Mouse (Mus musculus) MEL (cell line): ENCODE measurements around the gene Pxn. TPM values are rescaled to one million over a fixed set of nuclear protein-coding genes. Genes with fewer than 3 reads are reported as not detected.

Experiments
- DNase-seq: peaks from one replicate; pipeline ENCODE4 v3.0.0; 2011; ENCODE audit warnings: low read depth, low spot score
- H3K27ac ChIP-seq: 2 replicates; pipeline ENCODE4 v1.5.1; 2012; ENCODE audit warnings: low read depth, mild to moderate bottlenecking, control low read depth, low read length, moderate library complexity; ENCODE audit not compliant: control insufficient read depth
- H3K27me3 ChIP-seq, 2 experiments: fragments of 150-350 bp in 1 of 2; sonication (generic) in 1 of 2; 2 replicates each; pipeline ENCODE4 v1.6.1; 2012; ENCODE audit warnings: low read length in 2 of 2, mild to moderate bottlenecking in 2 of 2, improper control_type of control experiment in 1 of 2, moderate library complexity in 1 of 2; ENCODE audit not compliant: insufficient read depth in 2 of 2, control insufficient read depth in 1 of 2
- H3K36me3 ChIP-seq, 2 experiments: 2 replicates each; pipeline ENCODE4 v1.6.1; 2012 to 2014; ENCODE audit warnings: low read length in 2 of 2, improper control_type of control experiment in 1 of 2, inconsistent platforms in 1 of 2, mild to moderate bottlenecking in 1 of 2; ENCODE audit not compliant: insufficient read depth in 2 of 2, control insufficient read depth in 1 of 2
- H3K4me1 ChIP-seq, 2 experiments: fragments of 150-350 bp in 1 of 2; sonication (generic) in 1 of 2; 2 replicates each; pipeline ENCODE4 v1.6.1; 2012; ENCODE audit warnings: low read length in 2 of 2, improper control_type of control experiment in 1 of 2, mild to moderate bottlenecking in 1 of 2; ENCODE audit not compliant: insufficient read depth in 2 of 2, control insufficient read depth in 1 of 2
- H3K4me3 ChIP-seq, 2 experiments: fragments of 150-350 bp in 1 of 2; sonication (generic) in 1 of 2; 2 replicates each; pipeline ENCODE4 v1.5.1; 2012; ENCODE audit warnings: low read depth in 2 of 2, low read length in 2 of 2, mild to moderate bottlenecking in 2 of 2, moderate library complexity in 2 of 2, control low read depth in 1 of 2, improper control_type of control experiment in 1 of 2; ENCODE audit not compliant: control insufficient read depth in 1 of 2, insufficient read depth in 1 of 2
- H3K79me2 ChIP-seq: 2 replicates; pipeline ENCODE4 v1.6.1; 2012; ENCODE audit warnings: mild to moderate bottlenecking, low read length, moderate library complexity; ENCODE audit not compliant: control insufficient read depth, poor library complexity, insufficient read depth
- H3K9ac ChIP-seq: 2 replicates; pipeline ENCODE4 v1.6.1; 2012; ENCODE audit warnings: low read depth, mild to moderate bottlenecking, control low read depth, low read length, moderate library complexity; ENCODE audit not compliant: control insufficient read depth, poor library complexity, severe bottlenecking
- H3K9me3 ChIP-seq: fragments of 150-350 bp; sonication (generic); replicated peaks from 2 replicates; pipeline ENCODE4 v1.6.1; 2012; ENCODE audit warnings: mild to moderate bottlenecking, low read length, improper control_type of control experiment, moderate library complexity; ENCODE audit not compliant: insufficient read depth
- CHD1 ChIP-seq: IDR thresholded peaks from 2 replicates; pipeline ENCODE4 v1.6.1; 2012; ENCODE audit warnings: low read depth, mild to moderate bottlenecking, inconsistent platforms, low read length, improper control_type of control experiment
- CHD2 ChIP-seq: IDR thresholded peaks from 2 replicates; pipeline ENCODE4 v1.6.1; 2011; ENCODE audit warnings: low read length, improper control_type of control experiment
- JUND ChIP-seq: IDR thresholded peaks from 2 replicates; pipeline ENCODE4 v1.6.1; 2011; ENCODE audit warnings: low read depth, mild to moderate bottlenecking, improper control_type of control experiment, low read length
- MAFK ChIP-seq: IDR thresholded peaks from 2 replicates; pipeline ENCODE4 v1.6.1; 2011; ENCODE audit warnings: low read depth, mild to moderate bottlenecking, low read length, improper control_type of control experiment, borderline replicate concordance
- MAX ChIP-seq: IDR thresholded peaks from 2 replicates; pipeline ENCODE4 v1.6.1; 2011; ENCODE audit warnings: low read length, improper control_type of control experiment
- MAZ ChIP-seq: IDR thresholded peaks from 2 replicates; pipeline ENCODE4 v1.6.1; 2012; ENCODE audit warnings: low read depth, mild to moderate bottlenecking, inconsistent platforms, low read length, improper control_type of control experiment
- MEF2A ChIP-seq: IDR thresholded peaks from 2 replicates; pipeline ENCODE4 v1.6.1; 2014; ENCODE audit warnings: low read depth, mild to moderate bottlenecking, inconsistent platforms, low read length, improper control_type of control experiment; ENCODE audit not compliant: poor library complexity, insufficient replicate concordance, severe bottlenecking; ENCODE audit errors: extremely low read depth
- MXI1 ChIP-seq: IDR thresholded peaks from 2 replicates; pipeline ENCODE4 v1.6.1; 2011; ENCODE audit warnings: mild to moderate bottlenecking, low read depth, low read length, improper control_type of control experiment
- NELFE ChIP-seq: IDR thresholded peaks from 2 replicates; pipeline ENCODE4 v1.6.1; 2011; ENCODE audit warnings: low read depth, low read length, improper control_type of control experiment
- POLR2AphosphoS5 ChIP-seq: IDR thresholded peaks from 2 replicates; pipeline ENCODE4 v1.6.1; 2012; ENCODE audit warnings: low read depth, borderline replicate concordance, mild to moderate bottlenecking, inconsistent platforms, low read length, moderate library complexity, mixed read lengths
- RCOR1 ChIP-seq: IDR thresholded peaks from 2 replicates; pipeline ENCODE4 v1.6.1; 2012; ENCODE audit warnings: low read depth, mild to moderate bottlenecking, inconsistent platforms, low read length, improper control_type of control experiment
- TCF12 ChIP-seq: IDR thresholded peaks from 2 replicates; pipeline ENCODE4 v1.6.1; 2014; ENCODE audit warnings: low read depth, mild to moderate bottlenecking, inconsistent platforms, low read length, improper control_type of control experiment, moderate library complexity
- UBTF ChIP-seq: IDR thresholded peaks from 2 replicates; pipeline ENCODE4 v1.6.1; 2012; ENCODE audit warnings: low read depth, mild to moderate bottlenecking, inconsistent platforms, low read length, improper control_type of control experiment, moderate library complexity, borderline replicate concordance; ENCODE audit not compliant: insufficient read depth
- polyA plus RNA-seq, 2 experiments: library from polyadenylated mRNA; stranded (reverse) in 1 of 2; unstranded in 1 of 2; fragments of >175 nt in 1 of 2; fragments of >200 nt in 1 of 2; gene quantifications; 2 replicates each; pipeline versions ENCODE4 v1.2.1 to v1.2.4; 2012; ENCODE audit warnings: low replicate concordance in 2 of 2, low read depth in 1 of 2; ENCODE audit not compliant: insufficient read length in 2 of 2, insufficient read depth in 1 of 2, missing spikeins in 1 of 2
- total RNA-seq: library from RNA; depleted of rRNA; stranded (reverse); fragments of 300-350 nt; gene quantifications from 2 replicates; pipeline ENCODE4 v1.2.3, GENCODE M21; 2012; rRNA removed

Gene Pxn
- total and polyA plus RNA-seq, 3 experiments = 15.2 to 167 (median 29.2) TPM

DNA sequence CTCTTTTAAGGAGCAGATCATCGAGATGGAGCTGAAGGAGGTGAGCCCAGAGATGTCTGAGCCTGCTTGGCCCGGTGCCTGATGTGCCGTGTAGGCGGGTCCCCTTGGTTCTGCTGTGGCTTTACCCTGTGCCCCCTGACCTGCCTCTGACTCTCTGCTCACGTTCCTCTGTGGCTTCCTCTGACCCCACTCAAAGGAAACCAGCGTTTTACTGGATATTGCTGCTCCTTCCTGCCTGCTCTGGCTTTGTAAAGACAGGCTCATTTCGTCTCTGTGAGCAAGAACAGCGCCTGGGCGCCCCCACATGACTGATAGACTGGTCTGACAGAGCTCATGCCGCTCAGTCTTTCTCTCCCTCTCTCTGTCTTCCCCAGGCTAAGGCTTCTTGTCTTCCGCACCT, 84.6 kb downstream of the Pxn start:
- TF ChIP-seq TCF12 (no peak), MXI1 (no peak), MAZ (no peak)
- Histone ChIP-seq H3K36me3 (peaks cover 0 to 14% of the 10 kb centered on the region in 2 experiments; a peak in 2 of 4 replicates), H3K79me2 (no peaks in the 10 kb centered on the region), H3K4me3 (no peak overlapping the region), H3K27me3 (no peaks in the 10 kb centered on the region), H3K4me1 (no peaks in the 10 kb centered on the region), H3K9ac (no peak overlapping the region), H3K9me3 (no peaks in the 10 kb centered on the region), H3K27ac (no peak overlapping the region)
- DNase-seq = no peak

DNA sequence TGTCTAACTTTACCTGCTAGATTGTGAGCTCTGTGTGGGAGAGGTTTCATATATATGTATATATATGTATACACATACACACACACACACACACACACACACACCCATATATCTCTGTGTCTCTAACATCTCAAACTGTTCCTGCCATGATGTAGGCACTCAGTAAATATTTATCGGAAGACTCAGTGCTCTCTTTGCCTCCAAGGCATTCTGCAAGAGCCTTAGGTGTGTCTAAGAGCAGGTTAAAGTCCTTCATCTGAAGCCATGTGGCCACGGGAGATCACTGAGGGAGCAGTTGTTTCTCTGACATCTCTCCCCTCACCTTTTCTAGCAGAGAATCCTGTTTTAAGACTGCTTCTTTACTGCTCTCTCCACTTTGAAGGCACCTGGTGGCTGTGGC, 85.0 kb downstream of the Pxn start:
- Histone ChIP-seq H3K4me1 (no peaks in the 10 kb centered on the region), H3K36me3 (peaks cover 0 to 13% of the 10 kb centered on the region in 2 experiments; a peak in 2 of 4 replicates)

DNA sequence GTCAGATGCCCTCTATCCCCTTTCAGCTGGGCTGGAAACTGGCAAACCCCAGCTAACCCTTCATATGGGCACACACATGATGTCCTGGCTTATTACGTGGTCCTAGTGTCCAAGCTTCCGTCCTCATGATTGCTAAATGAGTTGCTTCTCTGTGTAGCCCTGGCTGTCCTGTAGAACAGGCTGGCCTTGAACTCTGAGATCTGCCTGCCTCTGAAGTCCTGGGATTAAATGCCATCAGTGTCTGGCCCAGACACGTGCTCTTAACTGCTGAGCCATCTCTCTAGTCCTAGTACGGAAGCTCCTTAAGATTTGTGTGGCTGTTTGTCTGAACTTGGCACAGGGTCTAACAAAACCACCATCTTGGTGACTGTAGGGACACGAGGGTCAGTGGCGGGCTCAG, 97.1 kb downstream of the Pxn start:
- H3K27ac ChIP-seq = no peak overlapping the region
- no peaks in the 10 kb centered on the region for H3K4me1 ChIP-seq
- DNase-seq = no peak
- H3K36me3 ChIP-seq = peaks cover 0 to 23% of the 10 kb centered on the region in 2 experiments; a peak in 2 of 4 replicates
- no peak overlapping the region for H3K9ac ChIP-seq
- no peaks in the 10 kb centered on the region for H3K27me3 ChIP-seq
- TF ChIP-seq POLR2AphosphoS5 (no peak), MAFK (no peak), JUND (no peak), RCOR1 (no peak), MEF2A (no peak), NELFE (no peak), MAX (no peak)
- no peaks in the 10 kb centered on the region for H3K79me2 ChIP-seq
- H3K9me3 ChIP-seq = no peaks in the 10 kb centered on the region
- no peak overlapping the region for H3K4me3 ChIP-seq

More for the DNA sequence above, 85.0 kb downstream of the Pxn start:
- no peaks in the 10 kb centered on the region for H3K27me3 ChIP-seq
- no peak for DNase-seq
- H3K79me2 ChIP-seq = no peaks in the 10 kb centered on the region
- H3K4me3 ChIP-seq = no peak overlapping the region
- no peaks in the 10 kb centered on the region for H3K9me3 ChIP-seq
- no peak overlapping the region for H3K9ac ChIP-seq
- TF ChIP-seq UBTF = no peak
- TF ChIP-seq CHD2 = no peak
- no peak for TF ChIP-seq CHD1
- H3K27ac ChIP-seq = no peak overlapping the region

Other genes starting within 250 kb of the Pxn start
- gene Rnf10, start 233.8 kb upstream of the Pxn start, total RNA-seq = 44.4 and 57.3 TPM in 2 replicates
- 100 to 1,000 TPM; 165 to 254 TPM for gene Rnf10, start 233.8 kb upstream of the Pxn start, polyA plus RNA-seq
- 39.7 and 43.3 TPM in 2 replicates for gene Coq5, start 227.0 kb upstream of the Pxn start, total RNA-seq
- gene Coq5, start 227.0 kb upstream of the Pxn start, polyA plus RNA-seq = 10 to 100 TPM in 1 of 2 experiments, not detected in 1; 40.5 TPM
- 714 and 736 TPM in 2 replicates for gene Dynll1, start 205.7 kb upstream of the Pxn start, total RNA-seq
- 100 to 1,000 TPM; 561 to 740 TPM for gene Dynll1, start 205.7 kb upstream of the Pxn start, polyA plus RNA-seq
- 80.0 and 98.0 TPM in 2 replicates for gene Srsf9, start 179.5 kb upstream of the Pxn start, total RNA-seq
- 100 to 1,000 TPM in 1 of 2 experiments, not detected in 1; 170 TPM for gene Srsf9, start 179.5 kb upstream of the Pxn start, polyA plus RNA-seq
- 6.3 and 6.5 TPM in 2 replicates for gene Gatc, start 165.5 kb upstream of the Pxn start, total RNA-seq
- 10 to 100 TPM in 1 of 2 experiments, not detected in 1; 32.2 TPM for gene Gatc, start 165.5 kb upstream of the Pxn start, polyA plus RNA-seq
- gene Triap1, start 165.5 kb upstream of the Pxn start, total RNA-seq = 50.8 and 63.2 TPM in 2 replicates
- gene Triap1, start 165.5 kb upstream of the Pxn start, polyA plus RNA-seq = 10 to 100 TPM in 1 of 2 experiments, not detected in 1; 59.2 TPM
- gene Cox6a1, start 157.7 kb upstream of the Pxn start, total RNA-seq = 725 and 749 TPM in 2 replicates
- 1,000 to 10,000 TPM in 1 of 2 experiments, 100 to 1,000 TPM in 1; 328 to 1,215 TPM for gene Cox6a1, start 157.7 kb upstream of the Pxn start, polyA plus RNA-seq
- gene Msi1, start 77.1 kb upstream of the Pxn start, total RNA-seq = 3.1 and 3.5 TPM in 2 replicates
- gene Msi1, start 77.1 kb upstream of the Pxn start, polyA plus RNA-seq = 1 to 10 TPM in 1 of 2 experiments, not detected in 1; 5.7 TPM
- 0.58 and 0.92 TPM in 2 replicates for gene Pla2g1b, start 40.4 kb upstream of the Pxn start, total RNA-seq
- 1 to 10 TPM in 1 of 2 experiments, not detected in 1; 6.6 TPM for gene Pla2g1b, start 40.4 kb upstream of the Pxn start, polyA plus RNA-seq
- gene Sirt4, start 22.0 kb upstream of the Pxn start, total RNA-seq = 7.6 and 9.2 TPM in 2 replicates
- gene Sirt4, start 22.0 kb upstream of the Pxn start, polyA plus RNA-seq = 10 to 100 TPM in 1 of 2 experiments, not detected in 1; 10.3 TPM
- gene Rplp0, start 52.8 kb downstream of the Pxn start, total RNA-seq = 2,878 and 3,028 TPM in 2 replicates
- 1,000 to 10,000 TPM; 3,294 to 4,164 TPM for gene Rplp0, start 52.8 kb downstream of the Pxn start, polyA plus RNA-seq
- 79.7 and 93.8 TPM in 2 replicates for gene Gcn1l1, start 58.6 kb downstream of the Pxn start, total RNA-seq
- gene Gcn1l1, start 58.6 kb downstream of the Pxn start, polyA plus RNA-seq = 100 to 1,000 TPM in 1 of 2 experiments, 10 to 100 TPM in 1; 88.2 to 123 TPM
- gene Rab35, start 125.2 kb downstream of the Pxn start, total RNA-seq = 62.1 and 66.9 TPM in 2 replicates
- 100 to 1,000 TPM in 1 of 2 experiments, not detected in 1; 113 TPM for gene Rab35, start 125.2 kb downstream of the Pxn start, polyA plus RNA-seq
- gene Bicdl1, start 224.9 kb downstream of the Pxn start, total RNA-seq = 3.5 and 4.2 TPM in 2 replicates
- gene Bicdl1, start 224.9 kb downstream of the Pxn start, polyA plus RNA-seq = 10 to 100 TPM in 1 of 2 experiments, not detected in 1; 13.4 TPM